Mouse (Mus musculus): ENCODE data around the gene Fam171a2.

Fam171a2 gene

DNA sequence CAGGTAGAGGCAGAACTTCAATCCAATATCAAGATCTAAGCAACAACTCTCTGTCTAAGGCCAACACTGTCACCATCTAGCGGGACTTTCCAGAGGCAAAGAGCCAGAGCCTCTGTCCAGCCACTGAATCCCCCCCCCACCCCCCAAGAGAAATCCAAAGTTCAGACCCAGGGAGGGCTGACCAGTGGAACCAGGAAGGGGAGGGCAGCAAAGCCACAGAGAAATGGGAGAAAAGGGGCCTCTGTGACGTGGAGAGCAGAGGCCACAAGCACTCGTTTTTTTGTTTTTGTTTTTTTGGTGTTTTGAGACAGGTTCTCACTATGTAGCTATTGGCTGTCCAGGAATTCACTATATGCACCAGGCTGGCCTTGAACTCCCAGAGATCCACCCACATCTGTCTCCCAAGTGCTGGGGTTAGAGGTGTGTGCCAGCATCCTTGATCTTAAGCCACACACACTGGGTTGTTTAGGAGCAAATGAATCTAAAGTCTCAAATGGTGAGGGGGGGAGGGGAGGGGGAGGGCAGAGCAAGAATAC lies 37.6 kb downstream of the Fam171a2 start:
- DNase-seq, result no peak

- no peak for DNase-seq
Measured at GRCm38 (mm10) chr11:102408888-102409794, 38.3 kb downstream of the Fam171a2 start.

DNA sequence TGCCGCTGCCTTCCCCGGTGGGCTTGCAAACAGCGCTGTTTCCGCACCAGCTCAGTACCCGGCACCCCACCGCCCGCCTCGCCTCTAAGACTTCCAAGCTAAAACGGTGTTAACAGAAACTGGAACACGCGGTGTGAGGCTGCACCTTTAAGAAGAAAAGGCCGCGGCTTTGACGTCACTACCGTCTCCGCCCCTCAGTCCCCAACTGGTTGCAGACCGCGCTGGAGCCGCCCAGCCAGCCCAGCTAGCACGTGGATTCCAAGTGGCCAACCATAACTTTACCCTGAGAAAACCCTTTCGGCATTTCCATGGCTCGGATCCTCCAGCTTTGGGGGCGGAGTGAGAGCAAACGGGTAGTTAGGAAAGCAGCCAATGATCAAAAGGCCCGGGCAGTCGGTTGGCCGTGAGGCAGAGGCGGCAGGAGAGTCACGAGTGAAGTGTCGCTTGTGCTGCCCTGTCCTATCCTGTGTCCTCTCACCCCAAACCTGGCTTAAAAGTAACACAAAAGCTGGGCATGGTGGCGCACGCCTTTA lies 39.1 kb downstream of the Fam171a2 start:
- peak; percentile 96 to 97 for DNase-seq

DNA sequence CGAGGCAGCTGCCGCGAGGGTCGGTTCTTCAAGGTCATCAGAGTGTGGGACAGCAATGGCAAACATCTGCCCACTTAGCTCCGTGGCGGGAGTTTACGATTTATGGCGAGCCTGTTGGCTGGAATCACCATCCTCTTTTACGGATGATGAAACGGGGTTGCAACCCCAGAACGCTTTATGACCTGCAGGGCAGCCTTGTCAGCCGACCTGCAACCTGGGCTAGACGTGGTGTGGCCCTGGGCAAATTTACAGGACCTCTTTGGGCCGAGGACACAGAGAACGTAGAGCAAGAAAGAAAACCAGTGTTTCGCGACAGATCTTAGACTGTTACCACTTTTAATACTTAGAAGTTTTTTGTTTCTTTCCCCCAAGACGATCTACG lies 39.7 kb downstream of the Fam171a2 start, which contains the start of gene Slc25a39:
TSS of gene Slc25a39 (minus strand) at position 113 of the 382 bp plus-strand sequence.
- DNase-seq, result no peak

- DNase-seq, result peak; percentile 95 to 99
Measured at GRCm38 (mm10) chr11:102406900-102407833, 40.3 kb downstream of the Fam171a2 start.

GRCm38 (mm10) chr11:102406401-102406800 lies 41.1 kb downstream of the Fam171a2 start:
- peak; percentile 32 to 47 for DNase-seq

GRCm38 (mm10) chr11:102405544-102406285 lies 41.8 kb downstream of the Fam171a2 start:
- peak; percentile 22 to 27 for DNase-seq

GRCm38 (mm10) chr11:102404161-102405010 lies 43.1 kb downstream of the Fam171a2 start:
- DNase-seq, result peak; percentile 32 to 33

DNA sequence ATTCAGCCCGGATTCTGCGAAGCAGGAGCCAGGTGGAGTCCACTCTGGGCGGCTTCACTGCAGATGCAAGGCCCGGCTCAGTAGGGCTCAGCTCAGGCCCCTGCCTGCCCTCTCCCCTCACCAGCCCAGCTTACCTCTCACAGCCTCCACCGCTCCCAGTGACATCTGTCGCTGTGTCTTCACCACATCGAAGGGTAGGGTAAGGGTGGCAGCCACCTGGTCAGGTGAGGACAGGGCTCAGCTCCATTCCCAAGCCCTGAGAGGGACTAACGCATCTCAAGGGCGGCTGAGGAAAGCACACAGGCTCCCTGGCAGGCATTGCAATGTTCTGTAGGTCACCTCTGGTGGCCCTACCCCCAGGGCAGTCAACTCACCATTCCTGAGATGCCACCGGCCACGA lies 43.8 kb downstream of the Fam171a2 start:
- DNase-seq, result peak; percentile 29 to 32

DNA sequence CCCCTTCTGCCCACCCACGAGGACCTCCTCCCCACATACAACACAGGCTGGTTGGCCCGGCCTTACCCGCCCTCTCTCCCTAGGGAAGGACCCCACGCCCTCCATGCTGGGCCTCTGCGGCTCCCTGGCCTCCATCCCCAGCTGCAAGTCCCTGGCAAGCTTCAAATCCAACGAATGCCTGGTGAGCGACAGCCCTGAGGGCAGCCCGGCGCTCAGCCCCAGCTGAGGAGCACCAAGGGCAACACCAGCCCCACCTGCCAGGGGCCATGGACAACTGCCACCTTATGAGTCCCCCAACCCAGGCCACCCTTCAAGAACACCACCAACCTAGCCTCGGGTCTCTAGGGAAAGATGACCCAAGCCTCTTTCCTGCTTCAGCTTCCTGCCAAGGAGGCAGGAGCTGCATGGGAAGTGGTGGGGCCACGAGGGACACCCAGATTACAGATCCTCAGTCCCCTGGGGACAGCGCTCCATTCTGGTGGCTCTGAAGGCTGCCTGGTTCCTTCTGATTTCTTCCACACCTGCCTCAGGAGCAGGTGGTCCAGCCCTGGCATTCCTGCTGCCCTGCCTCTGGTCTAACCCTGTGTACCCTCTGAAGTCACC lies 45.5 kb downstream of the Fam171a2 start:
- DNase-seq, result peak; percentile 37 to 47

- DNase-seq, result peak; percentile 32 to 50
Measured at GRCm38 (mm10) chr11:102400513-102401084, 46.9 kb downstream of the Fam171a2 start.

GRCm38 (mm10) chr11:102399610-102400072 lies 47.8 kb downstream of the Fam171a2 start:
- peak; percentile 43 to 58 for DNase-seq

GRCm38 (mm10) chr11:102399107-102399506 lies 48.4 kb downstream of the Fam171a2 start:
- peak; percentile 31 to 55 for DNase-seq

GRCm38 (mm10) chr11:102398007-102398825 lies 49.3 kb downstream of the Fam171a2 start:
- DNase-seq, result peak; percentile 65 to 74

DNA sequence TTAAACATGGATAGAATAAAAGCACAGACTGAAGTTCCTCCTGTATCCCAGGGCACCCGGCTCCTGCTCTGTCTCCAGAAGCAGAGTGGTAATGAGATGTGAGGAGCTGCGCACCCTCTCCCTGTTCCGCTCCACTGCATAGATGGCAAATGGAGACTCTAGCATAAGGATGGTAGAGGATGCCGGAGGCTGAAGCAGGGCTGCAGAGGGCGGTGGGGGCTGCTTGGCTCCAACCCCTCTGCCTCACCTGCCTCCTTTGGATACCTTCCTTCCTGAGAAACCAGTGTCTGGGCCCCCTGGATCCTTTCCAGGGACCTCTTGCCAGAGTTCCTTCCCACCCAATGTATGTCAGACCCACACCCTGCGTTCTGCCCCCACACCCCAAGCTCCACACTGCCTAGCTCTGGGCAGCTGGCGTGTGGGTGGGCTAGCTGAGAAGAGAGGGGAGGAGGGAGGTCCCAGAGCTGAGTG lies 50.8 kb downstream of the Fam171a2 start:
- DNase-seq, result peak; percentile 52 to 57

- DNase-seq, result peak; percentile 44 to 54
Measured at GRCm38 (mm10) chr11:102396263-102396662, 51.2 kb downstream of the Fam171a2 start.

DNA sequence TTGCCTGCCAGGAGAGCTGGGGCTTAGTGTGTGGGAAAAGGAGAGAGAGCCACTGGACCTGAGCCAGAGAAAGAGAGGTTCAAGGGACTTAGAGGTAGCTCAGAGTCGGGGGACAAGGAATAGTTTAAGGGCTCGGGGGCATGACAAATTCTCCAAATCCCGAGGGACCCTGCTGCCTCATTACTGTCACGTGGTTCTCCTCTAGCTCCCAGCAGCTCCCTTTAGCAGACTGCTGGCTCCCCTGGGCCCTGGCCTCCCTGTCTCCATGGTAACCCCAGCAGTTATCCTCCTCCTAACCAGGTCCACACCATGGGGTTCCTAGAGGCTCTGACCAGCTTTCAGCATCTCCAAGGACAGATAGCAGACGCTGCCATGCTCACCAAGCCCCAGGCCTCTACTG lies 52.2 kb downstream of the Fam171a2 start:
- DNase-seq, result peak; percentile 54 to 56

DNA sequence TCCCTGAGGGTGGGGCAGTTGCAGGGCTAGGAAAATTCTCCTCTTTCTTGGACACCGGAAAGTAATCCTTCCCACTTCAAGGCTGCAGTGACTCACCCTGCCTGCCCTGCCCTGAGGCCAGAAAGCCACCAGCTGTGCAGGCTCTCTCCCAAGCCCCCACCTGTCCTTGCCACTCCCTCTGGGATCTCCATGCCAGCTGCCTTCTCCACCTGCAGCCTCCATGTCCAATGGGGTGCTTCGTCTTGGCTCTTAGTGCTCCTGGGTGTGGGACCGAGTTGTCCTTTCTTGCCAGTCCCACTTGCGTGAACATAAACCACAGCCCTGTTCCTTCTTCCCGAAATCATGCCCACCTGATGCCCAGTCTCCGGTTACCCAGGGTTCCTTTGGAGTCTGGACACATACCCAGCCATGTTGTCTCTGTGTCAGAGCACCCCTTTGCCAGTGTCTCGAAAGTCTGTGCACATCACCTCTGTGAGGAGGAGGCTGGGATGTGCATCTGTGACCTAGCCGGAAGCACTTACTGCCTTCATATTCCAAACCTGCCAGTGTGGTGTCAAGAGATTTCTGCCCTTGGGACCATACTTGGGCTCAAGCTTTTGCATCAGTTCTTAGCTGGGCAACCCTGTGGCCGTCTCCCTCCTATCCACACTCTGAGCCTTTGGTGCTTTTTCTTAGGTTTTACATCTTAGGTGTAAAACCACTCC lies 52.9 kb downstream of the Fam171a2 start:
- DNase-seq, result peak; percentile 61 to 74

All from cerebellum, postnatal 25 days (tissue).